Mouse (Mus musculus): ENCODE results near the gene Ankrd39. TPM values are rescaled to one million over a fixed set of nuclear protein-coding genes. Genes with fewer than 3 reads are reported as not detected.
"Not testable (repeated sequence)": the region's sequence is repeated elsewhere in the genome, so short reads cannot be mapped to it uniquely, and the experiment has no call there.

Gene Ankrd39
- total RNA-seq, 2 experiments from 2014 or later: 11.3 to 12.6 TPM

DNA sequence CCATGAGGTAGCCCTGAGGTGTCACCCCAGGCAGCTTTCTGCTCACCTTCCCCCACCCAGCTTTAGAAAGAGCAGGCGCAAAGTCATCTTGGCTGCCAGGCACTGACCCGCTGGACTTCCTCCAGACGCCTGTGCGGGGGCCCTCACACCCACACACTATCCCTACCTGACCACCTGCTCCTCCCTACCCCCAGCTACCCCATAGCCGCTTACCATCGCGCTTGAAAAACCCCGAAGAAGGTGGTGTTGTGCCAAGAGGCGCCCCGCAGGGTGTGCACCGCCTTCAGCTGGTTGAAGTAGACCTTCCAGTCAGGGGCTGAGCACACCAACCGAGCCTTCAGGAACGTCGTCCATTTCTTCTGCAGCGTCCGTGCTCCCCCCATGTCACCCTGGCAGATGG is 5.3 kb upstream of the Ankrd39 start:
- no peak for DNase-seq

DNA sequence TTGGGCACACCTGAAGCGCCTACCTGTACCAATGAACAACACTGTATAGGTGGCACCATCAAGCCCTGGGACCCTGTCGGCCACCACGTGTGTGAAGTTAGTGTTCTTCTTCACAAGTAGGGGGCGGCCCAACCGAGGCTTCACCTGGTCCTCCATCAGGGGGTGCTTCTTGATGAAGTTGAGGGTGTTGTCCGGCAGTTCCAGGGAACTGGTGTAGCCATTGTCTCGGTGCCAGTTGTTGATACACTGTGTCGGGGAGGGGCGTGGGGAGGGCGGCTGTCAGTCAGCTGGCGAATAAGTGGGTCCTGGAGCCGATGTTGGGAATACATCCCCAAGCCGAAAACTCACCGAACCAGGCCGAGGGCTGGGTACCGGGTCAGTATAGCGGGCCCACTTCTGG is 4.7 kb upstream of the Ankrd39 start:
- DNase-seq: no peak

DNA sequence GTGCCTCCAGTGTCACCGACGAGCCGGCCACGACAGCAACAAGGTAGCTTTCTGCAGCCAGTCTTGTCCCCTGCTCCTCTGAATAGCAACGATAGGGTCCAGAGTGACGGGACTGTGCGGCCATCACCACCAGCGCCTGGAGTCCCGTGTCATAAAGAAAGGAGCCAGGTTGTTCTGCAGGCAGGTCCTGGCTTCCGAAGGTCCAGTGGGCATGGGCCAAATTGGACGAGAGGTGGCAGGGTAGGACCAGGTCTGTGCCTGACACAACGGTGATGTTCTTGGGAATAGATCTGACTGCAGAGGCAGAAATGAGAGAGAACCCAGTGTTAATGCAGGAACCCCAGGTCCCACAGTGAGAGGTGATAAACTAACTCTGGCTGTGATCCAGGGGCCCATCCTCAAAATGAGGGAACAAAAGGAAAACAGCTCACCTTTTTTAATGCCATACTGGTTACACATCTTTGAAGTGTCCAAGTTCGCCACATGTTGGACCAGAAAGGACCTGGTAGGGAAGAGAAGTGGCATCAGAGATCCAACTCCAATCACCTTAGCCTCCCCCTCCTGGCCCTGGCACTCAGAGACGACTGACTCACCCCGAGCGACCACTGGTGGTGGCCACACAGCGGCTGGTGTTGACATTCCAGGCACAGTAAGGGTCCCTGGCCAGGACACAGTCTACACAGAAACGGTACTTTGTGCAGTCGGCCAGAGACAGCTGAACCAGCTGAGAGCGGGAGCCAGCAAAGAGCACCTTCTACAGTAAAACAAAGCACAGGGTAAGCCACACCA is 3.0 kb upstream of the Ankrd39 start:
- no peak for DNase-seq

DNA sequence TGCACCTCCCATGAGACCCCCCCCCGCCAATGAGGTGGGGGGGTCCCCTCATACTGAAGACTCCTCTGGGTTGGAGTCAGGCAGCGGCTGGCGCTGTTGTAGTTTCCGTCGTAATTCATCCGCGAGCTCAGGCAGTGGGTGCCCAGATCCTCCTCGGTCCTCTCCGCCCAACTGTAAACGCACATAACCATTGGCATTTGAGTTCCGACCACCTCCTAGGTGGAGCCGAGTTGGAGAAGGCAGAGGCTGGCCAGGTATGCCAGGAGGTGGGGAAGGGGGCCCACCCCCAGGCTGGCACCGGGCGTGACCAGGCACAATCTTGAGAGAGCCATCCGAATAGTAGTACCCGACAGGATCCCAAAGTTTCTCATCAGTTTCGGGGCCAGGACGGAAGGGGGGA is 2.2 kb upstream of the Ankrd39 start:
- no peak for DNase-seq

DNA sequence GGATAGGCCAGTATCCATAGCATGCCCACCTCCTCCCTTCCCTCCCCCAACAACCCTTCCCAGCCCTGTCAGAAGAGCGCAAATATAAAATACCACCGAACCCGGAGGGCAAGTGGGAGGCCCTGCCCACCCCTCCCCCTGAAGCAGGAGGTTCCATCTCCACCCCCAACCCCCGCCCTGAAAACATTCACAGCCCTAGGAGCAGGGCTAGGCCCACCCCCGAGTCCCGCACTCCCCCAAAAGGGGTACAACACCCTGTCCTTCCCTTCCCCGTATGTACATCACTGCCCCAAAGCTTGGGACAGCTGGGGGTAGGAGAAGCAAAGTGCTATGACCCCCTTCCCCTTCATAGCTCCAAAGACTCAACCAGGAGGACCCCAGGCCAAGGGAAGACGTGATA is 1.5 kb upstream of the Ankrd39 start:
- DNase-seq: no peak

DNA sequence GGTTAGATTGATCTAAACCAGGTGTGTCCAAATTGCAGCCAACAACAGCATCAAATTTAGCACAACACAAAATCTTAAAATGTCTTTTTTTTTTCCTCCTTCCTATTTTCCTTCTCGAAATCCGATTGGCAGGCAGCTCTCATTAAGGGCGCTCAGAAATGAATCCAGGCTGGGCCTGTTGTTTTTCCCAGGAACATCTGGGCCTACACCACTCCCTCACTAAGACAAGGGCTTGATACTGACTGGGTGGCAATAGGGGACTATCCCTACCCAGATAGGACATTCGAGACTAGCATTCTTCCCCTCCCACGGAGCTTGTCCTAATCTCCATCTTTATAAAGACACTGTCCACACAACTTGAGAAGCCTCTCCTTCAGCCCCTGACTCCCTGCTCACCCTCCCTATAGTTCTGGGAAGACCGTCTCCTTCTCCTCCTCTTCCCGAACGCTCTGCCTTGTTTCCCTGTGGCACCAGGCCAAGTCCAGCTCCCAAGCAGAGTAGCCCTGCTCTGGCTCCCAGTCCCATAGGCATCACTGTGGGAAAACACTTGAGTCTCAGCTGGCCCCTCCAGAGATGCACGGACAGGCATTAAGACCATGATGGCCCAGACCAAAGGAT is 845 bp upstream of the Ankrd39 start:
- DNase-seq: peak in 1 of 2 experiments; percentile 66

DNA sequence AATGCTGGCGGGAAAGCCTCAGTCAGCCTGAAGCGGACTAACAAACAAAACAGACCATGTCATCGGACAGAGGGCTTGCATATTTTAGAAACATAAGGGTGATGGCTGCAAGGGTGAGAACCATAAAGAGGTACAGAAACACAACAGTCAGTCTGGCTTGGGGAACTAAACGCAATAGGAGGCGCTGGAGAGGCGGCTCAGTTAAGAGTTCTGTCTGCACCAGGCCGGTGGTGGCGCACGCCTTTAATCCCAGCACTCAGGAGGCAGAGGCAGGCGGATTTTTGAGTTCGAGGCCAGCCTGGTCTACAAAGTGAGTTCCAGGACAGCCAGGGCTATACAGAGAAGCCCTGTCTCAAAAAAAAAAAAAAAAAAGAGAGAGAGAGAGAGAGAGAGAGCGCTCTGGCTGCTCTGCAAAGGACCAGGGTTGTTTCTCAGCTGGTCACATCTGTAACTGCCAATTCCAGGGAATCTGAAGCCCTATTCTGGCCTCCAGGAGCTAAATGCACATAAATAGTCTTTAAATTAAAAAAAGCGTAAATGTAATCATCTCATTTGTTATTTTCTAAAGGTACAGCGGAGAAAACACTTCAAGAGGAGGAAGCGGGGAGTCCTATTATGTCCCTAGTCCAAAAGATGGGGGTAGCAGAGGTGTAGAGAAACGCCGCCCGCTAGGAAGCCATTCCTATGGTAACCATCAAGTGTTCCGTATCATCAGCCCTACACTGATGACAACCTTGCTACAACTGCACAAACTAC is 1.2 kb downstream of the Ankrd39 start:
- peak; percentile 52 to 59 for DNase-seq

DNA sequence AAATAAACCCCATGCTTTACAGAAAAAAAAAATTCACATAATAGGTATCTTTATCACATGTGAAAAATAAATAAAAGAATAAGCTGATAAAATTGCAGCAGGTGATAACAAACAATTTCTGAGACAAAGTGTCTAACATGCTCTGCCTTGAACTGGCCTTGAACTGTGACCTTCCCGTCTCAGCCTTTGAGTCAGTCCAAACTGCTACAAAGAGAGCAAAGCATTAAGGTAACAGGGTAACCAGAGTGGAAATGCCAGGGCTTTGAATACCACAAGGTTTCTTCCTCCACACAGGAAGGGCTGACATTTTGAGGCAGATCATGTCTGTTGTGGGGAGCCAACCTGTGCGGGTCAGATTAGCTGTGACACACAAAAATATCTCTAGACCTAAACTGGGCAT is 1.9 kb downstream of the Ankrd39 start:
- DNase-seq: peak; percentile 46 to 51

DNA sequence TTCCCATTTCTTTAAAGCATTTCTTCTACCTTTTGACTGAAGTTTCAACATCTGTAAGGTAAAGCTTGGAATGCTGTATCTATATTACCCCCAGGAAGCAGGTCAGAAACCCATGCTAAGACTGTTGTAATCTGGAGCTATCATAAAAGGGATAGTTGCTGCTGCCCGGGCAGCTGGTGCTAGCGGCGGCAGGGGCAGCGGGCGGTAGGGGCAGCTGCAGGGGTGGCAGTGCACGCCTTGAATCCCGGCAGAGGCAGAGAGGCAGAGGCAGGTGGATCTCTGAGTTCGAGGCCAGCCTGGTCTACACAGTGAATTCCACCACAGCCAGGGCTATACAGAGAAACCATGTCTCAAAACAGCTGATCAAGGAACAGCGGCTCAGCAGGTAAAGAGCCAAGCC is 4.3 kb downstream of the Ankrd39 start:
- DNase-seq: no peak

DNA sequence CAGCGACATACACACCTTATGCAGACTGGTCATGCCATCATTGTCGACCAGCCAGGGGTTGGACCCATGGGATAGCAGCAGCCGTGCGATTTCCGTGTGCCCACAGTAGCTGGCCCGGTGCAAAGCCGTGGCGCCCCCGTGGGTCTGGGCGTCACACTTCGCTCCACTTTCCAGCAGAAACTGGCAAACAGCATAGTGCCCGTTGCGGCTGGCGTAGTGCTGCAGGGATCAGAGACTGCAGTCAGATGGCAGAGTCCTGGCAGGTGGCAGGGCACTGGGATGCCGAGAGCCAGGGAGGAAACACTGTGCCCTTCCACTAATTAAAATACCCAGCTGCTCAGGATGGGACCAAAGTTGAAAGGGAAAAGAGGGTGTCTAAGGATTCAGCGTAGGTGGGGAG is 5.4 kb downstream of the Ankrd39 start:
- DNase-seq: no peak

DNA sequence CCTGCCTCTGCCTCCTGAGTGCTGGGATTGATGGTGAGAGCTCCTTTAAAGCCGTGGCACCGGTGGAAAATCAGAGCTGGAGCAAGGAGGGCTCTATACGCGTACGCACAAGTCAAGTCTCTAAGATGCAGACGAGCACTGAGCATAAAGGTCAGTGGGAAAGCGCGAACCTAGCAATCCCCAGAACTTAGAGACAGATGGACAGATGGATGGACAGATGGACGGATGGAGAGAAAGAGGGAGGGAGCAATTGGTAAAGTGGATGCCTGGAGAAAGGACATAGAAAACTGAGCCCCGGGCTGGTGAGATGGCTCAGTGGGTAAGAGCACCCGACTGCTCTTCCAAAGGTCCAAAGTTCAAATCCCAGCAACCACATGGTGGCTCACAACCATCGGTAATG is 6.4 kb downstream of the Ankrd39 start:
- no peak for DNase-seq

DNA sequence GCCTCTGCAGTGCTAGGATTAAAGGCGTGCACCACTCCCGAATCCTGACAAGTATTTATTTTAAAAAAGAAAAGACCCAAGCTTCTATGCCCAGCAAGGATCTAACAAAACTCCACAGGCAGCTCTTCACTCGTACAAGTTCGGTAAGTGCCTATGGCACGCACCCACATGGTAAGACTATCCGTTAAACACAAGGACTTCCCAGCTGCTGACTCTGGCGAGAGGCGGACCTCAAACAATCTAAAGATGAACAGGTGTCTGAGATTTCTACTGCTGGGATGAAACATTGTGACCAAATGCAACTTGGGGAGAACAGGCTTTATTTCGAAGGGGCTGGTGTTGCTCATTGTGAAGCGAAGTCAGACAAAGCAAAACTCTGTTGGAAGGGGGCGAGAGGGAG is 7.1 kb downstream of the Ankrd39 start:
- no peak for DNase-seq

DNA sequence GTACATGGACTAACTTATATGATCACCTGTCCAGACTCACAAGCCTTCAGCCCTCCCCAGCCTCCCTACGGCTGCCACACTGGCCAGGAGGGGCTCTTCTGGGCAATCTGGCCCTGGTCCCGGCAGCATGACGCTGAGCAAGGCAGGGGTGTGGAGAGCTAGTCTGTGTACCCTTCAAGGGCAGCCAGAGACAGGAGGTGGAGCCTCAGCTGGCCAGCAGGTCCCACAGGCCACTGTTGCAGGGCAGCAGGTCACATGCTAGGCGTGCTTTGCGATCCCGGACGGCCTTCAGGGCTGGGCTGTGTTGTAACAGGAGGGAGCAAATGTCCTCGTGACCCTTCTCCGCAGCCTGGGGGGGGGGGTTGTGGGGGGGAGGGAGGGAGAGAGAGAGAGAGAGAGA is 8.1 kb downstream of the Ankrd39 start, which contains the start of gene Gm42417:
Gene Gm42417 (minus strand): TSS at position 244 of the 400 bp plus-strand sequence.
- peak; percentile 94 for DNase-seq

DNA sequence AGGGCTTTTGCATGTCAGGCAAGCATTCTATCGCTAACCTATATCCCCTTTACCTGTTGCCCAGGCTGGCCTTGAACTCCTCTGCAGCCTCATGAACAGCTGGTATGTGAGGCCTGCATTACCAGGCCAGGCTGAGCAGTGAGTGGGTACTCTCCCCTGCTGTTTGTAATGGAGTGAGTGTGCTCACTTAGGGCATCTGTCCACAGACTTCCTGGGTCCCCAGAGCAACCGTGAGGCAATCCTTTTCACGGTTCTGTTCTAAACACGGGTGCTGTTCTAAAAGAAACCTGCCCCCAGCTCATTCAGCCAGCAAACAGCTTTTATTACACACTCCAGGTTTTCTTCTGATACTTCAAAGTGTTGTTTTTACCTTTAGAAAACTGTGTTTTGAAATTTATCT is 8.5 kb downstream of the Ankrd39 start:
- no peak for DNase-seq

DNA sequence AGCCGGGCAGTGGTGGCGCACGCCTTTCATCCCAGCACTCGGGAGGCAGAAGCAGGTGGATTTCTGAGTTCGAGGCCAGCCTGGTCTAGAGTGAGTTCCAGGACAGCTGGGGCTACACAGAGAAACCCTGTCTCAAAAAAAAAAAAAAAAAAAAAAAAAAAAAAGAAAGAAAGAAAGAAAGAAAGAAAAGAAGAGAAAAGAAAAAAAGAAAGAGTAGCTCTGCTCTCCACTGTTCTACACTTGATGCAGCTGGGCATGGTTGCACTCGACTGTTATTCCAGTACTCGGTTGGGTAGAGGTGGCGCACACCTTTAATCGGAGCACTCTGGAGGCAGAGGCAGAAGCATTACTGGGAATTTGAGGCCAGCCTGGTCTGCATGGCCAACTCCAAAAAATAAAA is 10.5 kb downstream of the Ankrd39 start, which contains the start of gene Ankrd23:
Gene Ankrd23 (minus strand): TSS at position 101 of the 400 bp plus-strand sequence.
- DNase-seq: not testable (repeated sequence)

DNA sequence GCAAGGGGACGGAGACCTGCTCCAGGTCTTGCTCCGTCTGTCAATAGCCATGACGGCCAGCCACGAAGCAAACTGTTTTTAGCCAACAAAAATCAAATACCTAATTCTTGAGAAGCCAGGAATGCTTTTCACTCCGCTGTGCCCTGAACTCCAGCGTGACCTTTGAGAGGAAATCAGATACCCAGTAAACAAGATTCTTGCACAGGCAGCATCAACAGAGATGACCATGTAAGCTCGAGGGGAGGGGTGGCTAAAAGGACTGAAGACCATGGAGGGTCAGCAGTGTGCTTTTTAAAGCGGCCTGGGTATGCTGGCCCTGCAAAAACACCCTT is 10.9 kb downstream of the Ankrd39 start:
- DNase-seq: no peak

DNA sequence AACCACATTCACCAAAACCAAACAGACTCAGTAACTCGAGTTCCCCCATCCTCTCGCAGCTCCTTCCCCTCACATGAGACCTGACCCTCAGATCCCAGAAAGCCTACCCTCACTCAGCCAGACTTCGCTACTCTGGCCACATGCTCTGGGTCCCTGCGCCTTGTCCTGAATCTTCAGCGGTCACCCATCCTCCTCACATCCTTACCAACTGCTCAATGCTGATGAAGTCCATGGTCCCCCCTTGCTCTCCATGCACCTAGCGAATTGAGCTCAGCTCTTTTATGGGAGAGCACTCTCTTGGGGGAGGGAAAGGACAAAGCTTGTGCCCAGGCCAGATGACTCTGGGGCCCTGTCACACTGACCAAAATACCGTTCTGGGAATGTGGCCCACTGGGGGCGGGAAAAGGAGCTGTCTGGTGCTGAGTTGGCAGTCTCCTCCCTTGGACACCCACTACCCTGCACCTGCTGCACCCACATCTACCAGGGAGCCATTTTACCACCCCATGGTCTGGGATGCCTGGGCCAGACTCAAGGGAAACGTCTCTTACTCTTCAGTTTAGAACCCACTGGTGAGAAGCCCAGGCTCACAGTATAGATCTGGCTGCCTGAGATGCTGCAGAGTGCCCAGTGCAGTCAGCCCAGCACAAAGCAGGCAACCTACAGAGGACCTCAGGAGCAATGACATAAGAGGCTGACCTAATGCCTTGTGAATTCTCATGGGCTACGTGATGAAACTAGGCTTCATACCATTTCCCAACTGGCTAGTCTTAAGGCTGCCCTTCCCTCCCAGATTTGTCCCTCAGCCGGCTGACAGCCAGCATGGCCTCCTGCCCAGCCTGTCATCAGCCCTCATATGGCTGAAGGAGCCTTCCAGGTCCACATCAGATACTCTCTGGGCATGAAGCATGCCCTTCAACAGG is 11.5 kb downstream of the Ankrd39 start:
- peak; percentile 65 to 73 for DNase-seq

DNA sequence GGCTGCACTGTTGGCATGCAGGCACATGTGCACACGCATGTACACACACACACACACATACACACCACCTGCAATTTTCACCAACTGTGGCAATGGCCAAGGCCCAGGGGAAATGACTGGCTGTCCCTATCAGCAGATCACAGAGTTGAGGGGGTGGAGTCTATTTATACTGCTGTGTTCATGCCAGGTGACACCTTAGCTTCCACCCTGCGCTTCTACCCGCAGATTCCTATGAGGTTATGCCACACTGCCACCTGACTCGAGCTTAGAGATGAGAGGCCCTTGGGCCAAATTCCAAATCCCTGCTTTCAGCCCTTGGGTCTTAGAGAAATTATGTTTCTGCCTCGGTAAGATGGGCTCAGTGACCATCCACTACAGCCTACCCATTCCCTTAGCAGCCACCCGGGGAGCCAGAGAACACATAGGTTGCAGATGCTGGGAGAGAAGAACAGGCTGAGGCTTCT is 12.6 kb downstream of the Ankrd39 start:
- no peak for DNase-seq

DNA sequence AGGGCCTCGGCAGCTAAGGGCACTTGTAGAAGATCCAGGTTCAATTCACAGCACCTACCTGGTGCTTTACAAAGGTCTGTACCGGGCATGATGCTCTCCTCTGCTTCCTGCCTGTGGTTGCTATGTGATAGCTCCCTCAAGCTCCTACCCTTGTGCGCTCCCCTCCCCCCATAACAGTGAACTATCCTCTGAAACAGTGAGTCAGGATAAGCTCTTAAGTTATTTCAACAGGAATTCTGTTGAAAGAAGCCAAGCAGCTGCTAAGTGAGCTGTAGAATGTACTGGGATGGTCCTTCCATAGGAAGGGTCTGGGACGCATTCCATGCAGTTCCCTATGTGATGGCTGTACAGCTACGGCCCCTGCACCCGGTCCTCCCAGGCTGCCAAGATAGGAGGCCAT is 13.7 kb downstream of the Ankrd39 start:
- DNase-seq: no peak

DNA sequence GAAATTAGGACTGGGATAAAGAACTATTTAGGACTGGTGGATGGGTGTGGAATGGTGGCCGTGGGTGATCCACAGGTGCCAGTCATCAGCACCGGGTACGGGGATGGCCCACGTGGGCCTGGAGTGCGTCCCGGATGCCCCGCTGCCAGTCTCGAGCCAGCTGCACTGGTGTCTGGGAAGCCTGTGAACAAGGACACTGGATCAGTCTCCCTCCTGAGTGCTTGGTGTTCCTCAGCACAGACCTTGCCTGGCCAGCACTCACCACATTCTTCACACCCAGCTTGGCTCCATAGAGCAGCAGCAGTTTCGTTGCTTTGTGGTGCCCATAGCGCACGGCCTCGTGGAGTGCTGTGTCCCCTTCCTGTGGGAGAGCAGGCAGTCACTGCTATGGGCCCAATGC is 15.8 kb downstream of the Ankrd39 start:
- DNase-seq: no peak

DNA sequence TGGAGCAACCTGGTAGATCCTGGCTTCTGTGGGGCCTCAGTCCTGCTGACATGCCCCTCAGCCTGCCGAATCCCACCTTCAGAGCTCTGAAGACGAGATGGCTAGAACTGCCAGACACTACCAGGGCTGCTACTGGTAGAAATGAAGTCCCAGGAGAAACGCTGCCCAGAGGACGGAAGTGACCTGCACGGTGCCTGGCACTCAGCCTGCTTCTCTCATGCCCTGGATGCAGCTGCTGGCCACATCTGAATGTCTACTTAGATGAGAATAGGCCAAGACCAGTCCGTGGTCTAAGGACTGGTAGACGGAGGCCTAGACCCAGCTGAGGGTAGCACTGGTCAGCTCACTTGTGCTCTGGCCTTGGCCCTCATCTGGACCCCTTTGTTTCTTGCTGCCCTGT is 16.3 kb downstream of the Ankrd39 start:
- no peak for DNase-seq

DNA sequence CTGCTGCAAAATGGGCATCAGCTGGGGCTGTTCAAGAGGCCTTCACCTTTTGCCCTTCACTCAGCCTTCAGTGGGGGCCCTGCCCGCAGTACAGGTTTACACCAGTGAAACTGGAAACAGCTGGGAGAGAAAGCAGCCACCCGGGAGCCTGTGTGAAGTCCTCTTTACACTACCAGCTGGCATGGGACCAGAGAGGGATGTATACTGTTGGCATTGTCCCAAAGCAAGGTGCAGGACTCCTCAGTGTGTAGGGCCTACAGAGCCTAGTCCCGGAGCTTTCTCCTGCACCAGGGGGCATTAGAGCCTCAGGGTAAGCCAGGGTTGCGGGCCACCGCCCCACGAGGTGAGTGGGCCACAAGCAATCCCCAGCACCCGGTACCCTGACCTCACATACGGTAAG is 16.8 kb downstream of the Ankrd39 start:
- no peak for DNase-seq
